8 mouse cellular contexts compared by ENCODE assay signal in the genomic region with DNA sequence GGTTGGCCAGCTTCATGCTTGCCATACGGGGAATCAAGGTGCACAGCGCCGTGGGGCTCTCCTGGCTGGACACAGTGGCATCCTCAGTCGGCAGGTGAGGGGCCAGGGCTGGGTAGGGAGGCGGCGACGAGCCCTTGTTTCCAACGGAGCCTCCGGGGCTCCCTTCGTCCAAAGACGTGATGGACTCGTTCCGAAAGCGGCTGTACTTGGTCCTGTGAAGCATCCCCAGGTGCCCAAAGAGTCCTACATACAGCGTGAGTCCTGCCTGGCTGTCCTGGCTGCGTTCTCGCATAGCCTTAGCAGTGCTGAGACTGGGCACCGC. TPM values are rescaled to one million over a fixed set of nuclear protein-coding genes. Genes with fewer than 3 reads are reported as not detected.
DNase-seq lines count a peak whose midpoint lies in the region; ATAC-seq and TF ChIP-seq lines count a peak whose summit lies in the region.

No protein-coding gene starts in this region.

- peak overlapping the region; percentile 51 for H3K9ac ChIP-seq in kidney, embryonic 16.5 days (replicated peaks; ENCODE audit: low read length)
- peak overlapping the region; percentile 57 for H3K9ac ChIP-seq in hindbrain, postnatal 0 days (replicated peaks; ENCODE audit: low read length)

- TF ChIP-seq POLR2A in cortical plate, adult 2 months (IDR thresholded peaks at IDR 0.05; ENCODE audit: extremely low read depth, insufficient read depth, low read length) = no peak
- TF ChIP-seq POLR2A in myocyte (IDR thresholded peaks at IDR 0.05; ENCODE audit: insufficient read length, low read depth) = no peak

- H3K4me3 ChIP-seq in kidney, embryonic 16.5 days (ENCODE audit: low read length) = peak overlapping the region; percentile 51
- peak overlapping the region; percentile 31 for H3K4me3 ChIP-seq in cortical plate, adult 2 months (ENCODE audit: insufficient read depth, low read length)
- H3K4me3 ChIP-seq in hindbrain, postnatal 0 days (ENCODE audit: low read length) = peak overlapping the region; percentile 49
- H3K4me3 ChIP-seq in myocyte = peak overlapping the region; percentile 29

- no peaks in the 10 kb centered on the region for H3K36me3 ChIP-seq in kidney, embryonic 16.5 days (ENCODE audit: insufficient read depth, low read length)
- H3K36me3 ChIP-seq in hindbrain, postnatal 0 days (ENCODE audit: insufficient read depth, low read length) = no peaks in the 10 kb centered on the region
- no peaks in the 10 kb centered on the region for H3K36me3 ChIP-seq in myocyte (ENCODE audit: control insufficient read depth, insufficient read depth)

- H3K4me2 ChIP-seq in kidney, embryonic 16.5 days (replicated peaks; ENCODE audit: low read depth, low read length) = peak overlapping the region; percentile 82
- peak overlapping the region; percentile 91 for H3K4me2 ChIP-seq in hindbrain, postnatal 0 days (ENCODE audit: low read depth, low read length)
- H3K4me2 ChIP-seq in myocyte (ENCODE audit: low read depth) = peak overlapping the region; percentile 87

- peak; percentile 16 for ATAC-seq in kidney, embryonic 16.5 days (ENCODE audit: low FRiP score, low TSS enrichment)
- peak; percentile 3; the same call in 1 of the 2 replicates for ATAC-seq in hindbrain, postnatal 0 days

- H3ac ChIP-seq in myocyte (ENCODE audit: control insufficient read depth, insufficient read length) = no peak overlapping the region

- H3K27ac ChIP-seq in kidney, embryonic 16.5 days (ENCODE audit: low read length) = no peak overlapping the region
- no peak overlapping the region for H3K27ac ChIP-seq in cortical plate, adult 2 months (ENCODE audit: insufficient read depth, low read length)
- H3K27ac ChIP-seq in hindbrain, postnatal 0 days = peak overlapping the region; percentile 67; the same call in 1 of the 2 replicates

- no peaks in the 10 kb centered on the region for H3K79me2 ChIP-seq in myocyte (ENCODE audit: control insufficient read depth, insufficient read depth)

- no peak for DNase-seq in kidney, adult 18-20 months
- no peak for DNase-seq in hindbrain, postnatal 0 days (ENCODE audit: low spot score)
- no peak for DNase-seq in layer of hippocampus, adult 8-10 months (ENCODE audit: low spot score in 2 of 2)
- no peak for DNase-seq in MN1 (ENCODE audit: low spot score)
- no peak for DNase-seq in layer of hippocampus, adult 18-20 months (ENCODE audit: low spot score in 2 of 2)

- peaks cover 20% of the 10 kb centered on the region for H3K4me1 ChIP-seq in kidney, embryonic 16.5 days (ENCODE audit: insufficient read depth, low read length)
- 0 out of 2 replicates have a peak, but pooled peaks cover 1% of the 10 kb centered on the region for H3K4me1 ChIP-seq in cortical plate, adult 2 months (ENCODE audit: control insufficient read depth, insufficient read depth, low read length)
- peaks cover 6% of the 10 kb centered on the region; the same call in 1 of the 2 replicates for H3K4me1 ChIP-seq in hindbrain, postnatal 0 days (ENCODE audit: insufficient read depth, low read length)

- WGBS in kidney, embryonic 16.5 days = 2% methylated on average over 18 of the region's 18 CpGs
- WGBS in hindbrain, postnatal 0 days = 2% methylated on average over 18 of the region's 18 CpGs

- H3K27me3 ChIP-seq in kidney, embryonic 16.5 days (ENCODE audit: insufficient read depth, low read length) = peaks cover 32% of the 10 kb centered on the region
- no peaks in the 10 kb centered on the region for H3K27me3 ChIP-seq in hindbrain, postnatal 0 days (ENCODE audit: insufficient read depth, low read length)
- H3K27me3 ChIP-seq in myocyte (ENCODE audit: control insufficient read depth, insufficient read depth, insufficient read length) = no peaks in the 10 kb centered on the region

- no peak for TF ChIP-seq CTCF in cortical plate, adult 2 months (IDR thresholded peaks at IDR 0.05; ENCODE audit: extremely low read depth, insufficient read depth, low read length)
- TF ChIP-seq CTCF in hindbrain, postnatal 0 days (IDR thresholded peaks at IDR 0.05; ENCODE audit: low read depth) = no peak

- no peaks in the 10 kb centered on the region for H3K9me3 ChIP-seq in kidney, embryonic 16.5 days (ENCODE audit: low read length)
- H3K9me3 ChIP-seq in hindbrain, postnatal 0 days (ENCODE audit: low read length) = no peaks in the 10 kb centered on the region

TF ChIP-seq in myocyte, 11 proteins besides CTCF, POLR2A, EP300 and RAD21:
- TF ChIP-seq TCF12 (IDR thresholded peaks at IDR 0.05; ENCODE audit: insufficient read depth, poor library complexity, severe bottlenecking) = no peak
- no peak for TF ChIP-seq MYOD1 (IDR thresholded peaks at IDR 0.05; ENCODE audit: control insufficient read depth in 1 of 3, insufficient read length in 2 of 3, low read depth in 2 of 3)
- TF ChIP-seq E2F4 (IDR thresholded peaks at IDR 0.05; ENCODE audit: insufficient read depth) = no peak
- TF ChIP-seq CEBPB (IDR thresholded peaks at IDR 0.05; ENCODE audit: insufficient read depth, poor library complexity, severe bottlenecking) = no peak
- TF ChIP-seq REST (IDR thresholded peaks at IDR 0.05; ENCODE audit: insufficient read depth, insufficient read length) = no peak
- TF ChIP-seq MYOG (IDR thresholded peaks at IDR 0.05; ENCODE audit: control insufficient read depth in 1 of 3, insufficient read depth in 1 of 3, insufficient read length in 2 of 3, low read depth in 2 of 3) = no peak
- TF ChIP-seq USF1 (IDR thresholded peaks at IDR 0.05; ENCODE audit: low read depth) = no peak
- TF ChIP-seq SRF (IDR thresholded peaks at IDR 0.05; ENCODE audit: control insufficient read depth, insufficient read length, low read depth) = no peak
- TF ChIP-seq POLR2AphosphoS2 (IDR thresholded peaks at IDR 0.05; ENCODE audit: insufficient read length, low read depth) = no peak
- no peak for TF ChIP-seq MAX (IDR thresholded peaks at IDR 0.05; ENCODE audit: low read depth)
- TF ChIP-seq TCF3 (IDR thresholded peaks at IDR 0.05; ENCODE audit: insufficient read length, low read depth) = no peak

RNA-seq across cellular contexts. Expression of a gene that starts 0.9 kb away (rescaled TPM):
- 1.1 and 1.6 TPM in 2 replicates for polyA plus RNA-seq in kidney, embryonic 16.5 days (2015; fragmentation: Nextera tagmentation; extraction: Ambion mirVana)
- polyA plus RNA-seq in cortical plate, adult 2 months (2012; rRNA removed) = 3.5 and 3.7 TPM in 2 replicates
- 9.1 and 11.1 TPM in 2 replicates for total RNA-seq in hindbrain, postnatal 0 days (2014; rRNA removed)
- 3.9 and 4.5 TPM in 2 replicates for polyA plus RNA-seq in hindbrain, postnatal 0 days (2015; fragmentation: Nextera tagmentation; extraction: Ambion mirVana)
- 0.49 TPM for polyA plus RNA-seq in myocyte (2012; fragmentation: generic; extraction: Trizol)
- total RNA-seq in layer of hippocampus, adult 8-10 months (2022) = 1 to 10 TPM; 4.9 to 6.3 (median 5.3) TPM
- 1 to 10 TPM; 4.1 to 4.2 TPM for total RNA-seq in layer of hippocampus, adult 18-20 months (2021)

RNA-seq across cellular contexts. Expression of a gene that starts 50.2 kb away (rescaled TPM):
- 91.8 and 99.5 TPM in 2 replicates for polyA plus RNA-seq in kidney, embryonic 16.5 days (2015; fragmentation: Nextera tagmentation; extraction: Ambion mirVana)
- 177 and 189 TPM in 2 replicates for polyA plus RNA-seq in cortical plate, adult 2 months (2012; rRNA removed)
- total RNA-seq in hindbrain, postnatal 0 days (2014; rRNA removed) = 262 and 346 TPM in 2 replicates
- 393 and 394 TPM in 2 replicates for polyA plus RNA-seq in hindbrain, postnatal 0 days (2015; fragmentation: Nextera tagmentation; extraction: Ambion mirVana)
- polyA plus RNA-seq in myocyte (2012; fragmentation: generic; extraction: Trizol) = 24.6 TPM
- 100 to 1,000 TPM; 230 to 253 (median 230) TPM for total RNA-seq in layer of hippocampus, adult 8-10 months (2022)
- 100 to 1,000 TPM; 258 to 271 TPM for total RNA-seq in layer of hippocampus, adult 18-20 months (2021)

RNA-seq across cellular contexts. Expression of a gene that starts 59.6 kb away (rescaled TPM):
- 18.5 and 19.7 TPM in 2 replicates for polyA plus RNA-seq in kidney, embryonic 16.5 days (2015; fragmentation: Nextera tagmentation; extraction: Ambion mirVana)
- polyA plus RNA-seq in cortical plate, adult 2 months (2012; rRNA removed) = 35.6 and 38.2 TPM in 2 replicates
- total RNA-seq in hindbrain, postnatal 0 days (2014; rRNA removed) = 43.5 and 47.4 TPM in 2 replicates
- polyA plus RNA-seq in hindbrain, postnatal 0 days (2015; fragmentation: Nextera tagmentation; extraction: Ambion mirVana) = 26.6 and 27.8 TPM in 2 replicates
- 8.4 TPM for polyA plus RNA-seq in myocyte (2012; fragmentation: generic; extraction: Trizol)
- 10 to 100 TPM; 91.9 to 95.3 (median 94.9) TPM for total RNA-seq in layer of hippocampus, adult 8-10 months (2022)
- 10 to 100 TPM; 88.7 to 98.0 TPM for total RNA-seq in layer of hippocampus, adult 18-20 months (2021)
